Mouse (Mus musculus) C2C12 (cell line): Measurements from ENCODE around the gene Ly6g6f.

Experiments used
- CTCF ChIP-seq: IDR thresholded peaks from one replicate; pipeline ENCODE4 v1.5.1; 2011; ENCODE audit not compliant: control insufficient read depth, insufficient read depth, insufficient read length
- MYOD1 ChIP-seq: IDR thresholded peaks from one replicate; pipeline ENCODE4 v1.6.1; 2011; ENCODE audit warnings: low read depth; ENCODE audit not compliant: control insufficient read depth, insufficient read length
- MYOG ChIP-seq: IDR thresholded peaks from one replicate; pipeline ENCODE4 v1.6.1; 2011; ENCODE audit not compliant: control insufficient read depth, insufficient read length; ENCODE audit errors: extremely low read depth
- USF1 ChIP-seq: IDR thresholded peaks from one replicate; pipeline ENCODE4 v1.6.1; 2011; ENCODE audit warnings: low read depth, mild to moderate bottlenecking, control low read depth, moderate library complexity

GRCm38 (mm10) chr17:35079778-35080177 is 5.6 kb downstream of the Ly6g6f start:
- TF ChIP-seq CTCF (no peak), MYOD1 (no peak), MYOG (no peak), USF1 (no peak)
